In the genomic region with DNA sequence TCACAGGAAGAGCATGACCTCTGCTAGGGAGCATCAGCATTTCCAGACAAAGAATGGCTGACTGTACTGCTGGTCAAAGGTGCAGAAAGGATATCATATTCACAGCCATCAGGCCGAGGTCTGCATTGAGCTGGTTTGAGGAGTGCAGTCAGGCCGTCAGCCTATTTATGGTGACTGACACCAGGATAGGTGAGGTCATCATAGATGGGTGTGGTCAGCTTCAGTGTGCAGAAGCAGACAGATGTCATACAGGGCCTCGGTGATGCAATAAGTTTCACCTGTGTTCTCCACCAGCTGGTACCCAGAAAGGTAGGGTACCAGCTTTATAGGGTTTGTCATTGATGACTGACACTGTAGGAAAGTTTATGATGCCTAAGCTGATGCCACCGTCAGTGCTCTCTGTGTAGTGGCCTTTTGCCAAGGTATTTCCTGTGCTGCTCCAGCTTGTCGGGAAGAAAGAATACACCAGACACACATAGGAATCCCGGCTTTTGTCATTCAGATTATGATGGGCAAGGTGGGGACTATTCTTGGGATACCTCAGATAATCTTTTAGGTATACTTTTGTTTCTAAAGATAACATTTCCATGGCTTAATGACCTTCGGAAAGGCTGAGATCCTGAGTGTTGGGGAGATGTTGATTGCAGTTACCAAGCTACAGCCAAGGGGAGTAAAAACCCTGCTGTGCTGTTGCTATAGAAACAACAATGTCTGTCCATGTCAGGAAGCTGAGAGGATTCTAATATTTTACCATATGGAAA, we compare ENCODE assay signal across 9 mouse cellular contexts. TPM values are rescaled to one million over a fixed set of nuclear protein-coding genes. Genes with fewer than 3 reads are reported as not detected.
A peak's percentile ranks its signal among the peaks of the same experiment; 100 is the strongest.
DNase-seq lines count a peak whose midpoint lies in the region; ATAC-seq lines count a peak whose summit lies in the region.
"Had no signal": no experiment of that assay in that cellular context is flagged by ENCODE, and none has a peak within 500 bp of the region (broad histone marks: within the 10 kb centered on the region; RNA-seq: fewer than 3 reads in every experiment).

No protein-coding gene starts in this region.

- H3K9ac ChIP-seq in lung, embryonic 15.5 days, result no peak overlapping the region
- 0 out of 2 replicates have a peak overlapping the region, but pooled peaks have one; percentile 13 for H3K9ac ChIP-seq in hindbrain, embryonic 14.5 days
- no peak overlapping the region for H3K9ac ChIP-seq in neural tube, embryonic 15.5 days (replicated peaks)

- H3K4me3 ChIP-seq in lung, embryonic 15.5 days, result no peak overlapping the region
- no peak overlapping the region for H3K4me3 ChIP-seq in hindbrain, embryonic 14.5 days (replicated peaks; ENCODE audit: low read length)
- no peak overlapping the region for H3K4me3 ChIP-seq in neural tube, embryonic 15.5 days (replicated peaks)

- no peaks in the 10 kb centered on the region for H3K9me3 ChIP-seq in lung, embryonic 15.5 days
- no peaks in the 10 kb centered on the region for H3K9me3 ChIP-seq in hindbrain, embryonic 14.5 days (ENCODE audit: control insufficient read depth, low read length)
- H3K9me3 ChIP-seq in neural tube, embryonic 15.5 days (replicated peaks), result no peaks in the 10 kb centered on the region

- H3K4me1 ChIP-seq in lung, embryonic 15.5 days, result peaks cover 25% of the 10 kb centered on the region
- H3K4me1 ChIP-seq in hindbrain, embryonic 14.5 days (replicated peaks; ENCODE audit: control insufficient read depth, insufficient read depth, low read length), result peaks cover 31% of the 10 kb centered on the region
- peaks cover 36% of the 10 kb centered on the region for H3K4me1 ChIP-seq in neural tube, embryonic 15.5 days

- peak overlapping the region; percentile 26 for H3K27ac ChIP-seq in lung, embryonic 15.5 days
- H3K27ac ChIP-seq in hindbrain, embryonic 14.5 days, result peak overlapping the region; percentile 81
- H3K27ac ChIP-seq in neural tube, embryonic 15.5 days (replicated peaks), result peak overlapping the region; percentile 91

- ATAC-seq in lung, embryonic 15.5 days (ENCODE audit: borderline replicate concordance, extremely low read depth, low FRiP score, low TSS enrichment), result no peak
- ATAC-seq in hindbrain, embryonic 14.5 days (ENCODE audit: low FRiP score), result peak; percentile 51; the same call in 1 of the 2 replicates
- ATAC-seq in neural tube, embryonic 15.5 days (ENCODE audit: low FRiP score), result peak; percentile 45

- WGBS in lung, embryonic 15.5 days, result 46% methylated on average over 7 of the region's 7 CpGs
- WGBS in hindbrain, embryonic 14.5 days, result 48% methylated on average over 7 of the region's 7 CpGs
- WGBS in neural tube, embryonic 15.5 days, result 41% methylated on average over 7 of the region's 7 CpGs

- no peaks in the 10 kb centered on the region for H3K27me3 ChIP-seq in lung, embryonic 15.5 days
- no peaks in the 10 kb centered on the region for H3K27me3 ChIP-seq in hindbrain, embryonic 14.5 days (ENCODE audit: control insufficient read depth, insufficient read depth, low read length)
- no peaks in the 10 kb centered on the region for H3K27me3 ChIP-seq in neural tube, embryonic 15.5 days (replicated peaks)

- H3K36me3 ChIP-seq in lung, embryonic 15.5 days, result no peaks in the 10 kb centered on the region
- no peaks in the 10 kb centered on the region for H3K36me3 ChIP-seq in hindbrain, embryonic 14.5 days (replicated peaks; ENCODE audit: control insufficient read depth, insufficient read depth)
- H3K36me3 ChIP-seq in neural tube, embryonic 15.5 days, result no peaks in the 10 kb centered on the region

- H3K4me2 ChIP-seq in lung, embryonic 15.5 days, result no peak overlapping the region
- H3K4me2 ChIP-seq in hindbrain, embryonic 14.5 days (replicated peaks), result 0 out of 2 replicates have a peak overlapping the region, but pooled peaks have one; percentile 35
- H3K4me2 ChIP-seq in neural tube, embryonic 15.5 days, result no peak overlapping the region

- peak; percentile 31 for DNase-seq in cerebellum, adult 9-10 months
- DNase-seq in cerebellum, adult 8-10 months, result no peak
- no peak for DNase-seq in lung, adult 18-20 months
- DNase-seq in hindbrain, embryonic 14.5 days (ENCODE audit: low spot score), result peak; percentile 63
- no peak for DNase-seq in kidney, adult 18-20 months
- DNase-seq in kidney, postnatal 4 days, result no peak
- DNase-seq: cerebellum, postnatal 25 days had no signal

RNA-seq across cellular contexts. Expression of gene Tubb2a, which starts 9.4 kb away (rescaled TPM):
- 180 and 197 TPM in 2 replicates for polyA plus RNA-seq in lung, embryonic 15.5 days (2015; fragmentation: Nextera tagmentation; extraction: Ambion mirVana)
- polyA plus RNA-seq in hindbrain, embryonic 14.5 days (2014; fragmentation: Nextera tagmentation; extraction: Ambion mirVana), result 2,565 and 2,873 TPM in 2 replicates
- 2,701 and 3,281 TPM in 2 replicates for polyA plus RNA-seq in neural tube, embryonic 15.5 days (2015; fragmentation: Nextera tagmentation; extraction: Ambion mirVana)

RNA-seq across cellular contexts. Expression of gene Tubb2b, which starts 43.0 kb away (rescaled TPM):
- 18.0 and 19.7 TPM in 2 replicates for polyA plus RNA-seq in lung, embryonic 15.5 days (2015; fragmentation: Nextera tagmentation; extraction: Ambion mirVana)
- 682 and 716 TPM in 2 replicates for polyA plus RNA-seq in hindbrain, embryonic 14.5 days (2014; fragmentation: Nextera tagmentation; extraction: Ambion mirVana)
- 777 and 1,015 TPM in 2 replicates for polyA plus RNA-seq in neural tube, embryonic 15.5 days (2015; fragmentation: Nextera tagmentation; extraction: Ambion mirVana)

RNA-seq across cellular contexts. Expression of gene Bphl, which starts 49.8 kb away (rescaled TPM):
- polyA plus RNA-seq in lung, embryonic 15.5 days (2015; fragmentation: Nextera tagmentation; extraction: Ambion mirVana), result 57.3 and 59.0 TPM in 2 replicates
- polyA plus RNA-seq in hindbrain, embryonic 14.5 days (2014; fragmentation: Nextera tagmentation; extraction: Ambion mirVana), result 42.8 and 43.5 TPM in 2 replicates
- 40.7 and 44.9 TPM in 2 replicates for polyA plus RNA-seq in neural tube, embryonic 15.5 days (2015; fragmentation: Nextera tagmentation; extraction: Ambion mirVana)

Comparison
In these comparisons a context has a peak if more than half of its experiments do, and no peak if none do; other contexts are left out.
1. DNase-seq: peak in cerebellum, adult 9-10 months (single experiment) and hindbrain, embryonic 14.5 days (single experiment); none in cerebellum, adult 8-10 months (single experiment), lung, adult 18-20 months (0 of 2), kidney, adult 18-20 months (single experiment) and kidney, postnatal 4 days (0 of 2).
2. H3K27ac ChIP-seq: peak in every context shown above with its lines; median percentile 91 in neural tube, embryonic 15.5 days; 81 in hindbrain, embryonic 14.5 days; 26 in lung, embryonic 15.5 days.
3. RNA of gene Tubb2a, which starts 9.4 kb away (polyA plus RNA-seq): 2,701 to 3,281 TPM in neural tube, embryonic 15.5 days and 2,565 to 2,873 TPM in hindbrain, embryonic 14.5 days; 180 to 197 TPM in lung, embryonic 15.5 days; every median in the first group is over 10 times any median in the second.
4. RNA of gene Tubb2b, which starts 43.0 kb away (polyA plus RNA-seq): 777 to 1,015 TPM in neural tube, embryonic 15.5 days and 682 to 716 TPM in hindbrain, embryonic 14.5 days; 18.0 to 19.7 TPM in lung, embryonic 15.5 days; every median in the first group is over 10 times any median in the second.